Mouse (Mus musculus) CD4-positive, CD25-positive, alpha-beta regulatory T cell, adult 2 months (primary cell): ENCODE measurements around the gene Sema5a.

Experiments used
- DNase-seq: peaks from one replicate; pipeline ENCODE4 v3.0.0-alpha.2; 2012; ENCODE audit warnings: low read depth, low spot score

The Sema5a gene

DNA sequence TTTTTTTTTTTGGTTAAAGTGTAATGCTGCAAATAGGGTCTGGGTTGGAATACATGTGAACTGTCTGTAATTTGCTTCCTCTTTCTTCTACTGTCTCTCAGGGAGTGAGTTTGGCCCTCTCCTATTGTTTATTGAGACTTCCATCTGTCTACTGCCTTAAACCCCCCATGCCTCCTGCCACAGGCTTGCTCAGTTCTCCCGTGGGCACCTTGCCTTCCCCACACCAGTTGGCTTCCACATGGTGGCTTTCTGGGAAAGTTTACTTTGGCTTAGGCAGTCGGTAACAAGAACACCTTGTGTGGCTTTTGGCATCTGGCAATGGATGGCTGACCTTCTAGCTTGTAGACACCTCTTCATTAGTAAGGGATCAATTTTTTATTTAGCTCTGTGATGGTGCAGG is 10.2 kb downstream of the Sema5a start:
- DNase-seq = no peak

DNA sequence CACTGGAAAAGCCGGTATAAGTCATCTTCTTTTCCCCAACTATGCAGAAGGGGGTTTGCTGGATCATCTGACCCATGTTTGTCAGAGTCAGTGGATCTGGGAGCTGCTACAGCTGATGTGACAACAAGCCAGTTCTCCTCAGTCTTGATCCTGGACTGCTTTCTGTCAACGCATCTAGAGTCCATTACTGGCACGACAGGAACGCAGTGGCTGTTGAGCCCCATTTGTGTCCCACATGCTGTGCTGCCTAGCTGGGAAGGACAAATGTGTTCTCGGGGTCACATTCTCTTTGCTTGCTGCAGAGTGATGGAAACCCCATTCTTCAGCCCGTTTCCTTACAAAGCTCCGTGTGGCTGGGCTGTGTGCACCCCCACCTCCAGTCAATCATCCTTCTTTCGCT is 12.7 kb downstream of the Sema5a start:
- no peak for DNase-seq

DNA sequence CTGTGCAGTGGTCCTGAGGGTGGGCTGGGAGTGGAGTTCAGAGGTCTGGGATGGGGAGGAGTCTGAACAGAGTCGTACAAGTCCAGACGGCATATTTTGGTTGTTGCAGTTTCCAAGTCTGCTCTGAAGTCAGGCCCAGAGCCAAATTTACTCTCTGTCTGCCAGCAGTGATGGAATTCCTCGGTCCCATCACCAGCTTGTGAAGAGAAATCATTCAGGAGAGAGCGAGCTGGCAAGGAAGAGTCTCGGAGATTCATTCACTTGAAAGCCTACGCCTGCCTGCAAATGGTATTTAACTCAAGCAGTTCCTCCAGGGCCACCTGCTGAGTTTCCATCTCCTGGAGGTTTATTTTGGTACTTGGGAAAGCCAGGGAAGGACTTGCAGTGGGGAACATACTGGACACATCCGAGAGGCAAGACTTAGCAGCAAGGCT is 13.3 kb downstream of the Sema5a start:
- DNase-seq = no peak

DNA sequence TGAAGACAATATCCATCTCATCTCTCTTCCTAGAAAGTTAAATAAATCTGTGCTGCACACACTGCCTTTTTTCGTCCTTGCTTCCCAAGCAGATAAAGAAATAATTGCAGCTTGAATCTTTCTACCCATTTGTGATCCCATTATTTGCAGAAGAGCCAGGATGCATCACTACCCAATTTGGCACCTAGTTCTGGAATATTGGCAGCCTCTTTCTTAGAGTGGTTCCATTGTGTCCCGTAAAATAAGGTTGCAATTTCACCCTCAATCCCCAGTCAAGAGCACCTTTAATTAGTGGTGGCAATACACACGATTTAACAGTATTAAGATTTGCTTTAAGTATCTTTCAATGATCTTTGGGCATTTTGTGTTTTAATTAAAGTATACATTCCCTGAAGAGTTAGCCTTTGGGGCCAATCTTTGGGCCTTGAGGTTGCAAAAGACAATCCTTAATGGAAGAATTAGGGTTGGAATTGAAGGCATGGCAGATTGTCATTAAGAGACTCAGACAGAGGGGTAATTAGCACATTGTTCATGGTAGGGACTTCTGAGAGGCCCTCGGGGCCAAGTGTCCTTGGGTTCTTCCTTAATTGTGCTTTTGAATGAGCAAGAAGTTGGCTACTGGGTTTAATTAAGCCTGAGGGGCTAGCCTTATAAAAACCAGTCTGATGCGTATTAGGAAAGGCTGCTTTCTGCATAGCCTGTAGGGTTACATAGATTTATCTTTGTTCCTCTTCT is 14.9 kb downstream of the Sema5a start:
- no peak for DNase-seq

DNA sequence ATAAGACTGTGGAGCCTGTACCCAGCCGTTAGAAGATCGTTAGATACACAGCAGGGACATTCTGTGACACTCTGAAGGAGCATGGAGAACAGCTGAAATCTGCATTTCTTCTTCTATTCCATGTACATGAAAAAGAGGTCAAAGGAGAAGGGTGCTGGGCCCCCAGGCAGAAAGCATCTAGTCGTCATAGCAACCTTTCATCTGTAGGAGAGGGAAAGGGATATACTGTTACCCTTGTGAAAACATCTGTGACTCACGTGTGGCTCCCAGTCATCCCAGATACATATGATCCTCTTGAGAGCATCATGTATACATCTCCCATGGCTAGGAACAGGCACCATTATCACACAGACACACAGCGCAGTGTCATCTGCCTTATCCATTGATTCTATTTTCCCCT is 16.3 kb downstream of the Sema5a start:
- no peak for DNase-seq

DNA sequence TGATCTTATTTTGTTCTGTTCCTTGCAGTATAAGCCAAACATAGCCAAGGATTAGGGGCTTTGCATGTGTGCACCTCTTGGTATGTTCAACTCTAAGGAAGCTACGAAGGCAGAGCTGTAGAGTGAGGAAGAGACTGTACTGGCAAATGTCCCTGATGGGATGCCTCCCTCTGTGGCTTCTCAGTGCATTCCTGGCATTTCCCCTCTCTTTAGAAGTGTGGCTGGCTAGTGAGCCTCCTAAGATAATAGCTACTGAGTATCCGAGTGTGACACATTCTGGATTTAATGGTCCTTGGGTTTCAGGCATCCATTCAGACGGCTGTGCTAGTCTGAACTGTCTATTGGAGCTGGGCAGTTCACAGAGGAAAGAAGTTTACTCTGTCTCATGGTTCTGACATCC is 19.0 kb downstream of the Sema5a start:
- DNase-seq = no peak

DNA sequence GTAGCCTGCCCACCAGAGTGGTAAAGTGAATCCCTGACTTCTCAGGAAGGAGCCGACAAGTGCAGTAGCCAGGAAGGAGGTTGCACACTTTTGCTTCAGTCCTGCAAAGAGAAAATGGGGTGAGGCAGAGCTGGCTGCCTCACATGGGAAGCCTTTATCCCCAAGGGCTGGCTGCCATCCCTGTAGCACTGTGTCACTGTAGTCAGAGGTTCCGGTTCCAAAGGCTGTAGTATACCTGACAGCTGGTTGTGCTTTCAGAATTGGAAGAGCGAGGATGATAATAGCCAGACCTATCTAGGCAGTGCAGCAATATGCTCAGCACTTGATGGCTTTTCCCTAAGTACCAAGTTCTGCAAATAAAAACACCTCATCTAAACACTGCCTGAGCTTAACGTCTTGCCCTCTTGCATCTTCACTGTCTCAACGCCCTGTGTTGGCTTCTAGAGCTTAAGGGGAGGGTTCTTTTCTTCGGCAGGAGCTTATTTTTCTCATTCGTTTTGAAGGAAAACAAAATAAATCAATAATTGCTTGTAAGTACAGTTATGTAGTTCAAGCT is 20.3 kb downstream of the Sema5a start:
- DNase-seq = no peak

DNA sequence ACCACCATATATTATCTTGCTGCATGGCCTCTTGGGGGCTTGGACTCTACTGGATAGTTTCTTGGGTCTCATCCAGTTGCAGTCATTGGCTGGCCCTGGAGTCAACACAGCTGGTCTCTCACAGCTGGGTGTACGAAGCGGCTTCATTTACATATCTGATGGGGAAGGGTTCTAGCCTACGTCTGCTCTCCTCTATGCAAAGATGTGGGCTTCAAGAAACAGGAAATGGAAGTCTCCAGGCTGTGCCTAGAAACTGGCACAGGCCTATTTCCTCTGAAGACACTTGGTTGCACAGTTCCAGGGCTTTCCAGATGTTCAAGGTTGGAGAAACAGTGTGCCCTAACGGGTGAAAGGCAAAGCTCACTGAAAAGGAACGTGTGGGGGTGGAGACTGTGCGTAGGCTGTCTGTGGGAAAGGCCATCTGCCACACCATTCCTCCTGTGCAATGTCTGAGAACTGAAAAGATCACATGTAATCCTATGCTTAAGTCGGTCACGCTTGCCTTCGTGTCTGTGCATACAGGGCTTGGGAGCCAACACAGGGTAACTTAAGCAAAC is 20.8 kb downstream of the Sema5a start:
- DNase-seq = no peak

DNA sequence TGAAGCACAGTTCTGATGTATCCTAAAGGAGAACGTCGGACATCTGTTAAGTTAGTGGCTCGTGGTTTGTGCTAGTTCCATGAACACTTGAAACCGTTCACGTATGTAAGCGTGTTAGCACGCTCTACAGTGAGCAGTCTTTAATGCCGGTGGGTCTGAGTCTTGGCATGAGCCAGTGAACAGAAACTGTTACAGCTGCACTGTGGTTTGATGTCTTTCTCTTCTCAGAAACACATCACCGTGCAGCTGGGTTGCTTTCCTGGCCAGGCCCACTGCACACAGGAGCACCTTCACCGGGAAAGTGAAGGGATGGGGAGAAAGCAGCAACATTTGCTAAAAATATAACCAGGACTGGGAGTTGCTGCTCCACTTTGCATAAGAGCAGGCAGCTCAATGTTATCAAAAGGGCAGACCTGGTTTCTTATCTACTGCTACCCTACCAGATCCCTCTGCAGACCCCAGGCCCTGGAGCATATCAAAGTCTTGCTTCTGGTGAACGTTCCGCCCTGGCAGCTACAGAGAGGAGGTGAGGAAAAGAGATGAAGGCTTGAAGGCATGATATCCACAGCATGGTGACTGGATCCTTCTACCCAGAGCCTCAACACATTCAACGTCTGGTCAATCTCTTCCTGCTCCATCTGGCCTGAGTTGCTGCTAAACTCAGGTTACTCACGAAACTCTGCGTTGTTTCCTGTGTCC is 21.7 kb downstream of the Sema5a start:
- no peak for DNase-seq

DNA sequence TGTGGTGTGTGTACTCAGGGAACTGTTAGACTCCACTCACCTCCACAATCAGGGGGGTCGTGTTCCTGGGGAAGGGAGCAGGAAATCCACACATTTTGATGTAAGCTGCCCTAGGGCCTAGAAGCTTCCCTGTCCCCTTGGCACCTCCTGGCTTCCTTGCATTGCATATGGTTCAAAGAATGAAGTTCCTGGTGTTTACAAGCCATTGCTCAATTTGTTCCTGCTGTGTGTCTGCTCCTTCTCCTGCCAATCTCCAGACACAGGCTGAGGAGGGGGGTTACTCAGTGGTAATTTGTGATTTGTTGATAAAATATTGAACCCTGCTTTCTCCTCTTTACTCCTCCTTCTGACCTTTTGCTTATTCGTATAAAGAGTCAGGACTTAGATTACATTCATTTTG is 25.5 kb downstream of the Sema5a start:
- no peak for DNase-seq

DNA sequence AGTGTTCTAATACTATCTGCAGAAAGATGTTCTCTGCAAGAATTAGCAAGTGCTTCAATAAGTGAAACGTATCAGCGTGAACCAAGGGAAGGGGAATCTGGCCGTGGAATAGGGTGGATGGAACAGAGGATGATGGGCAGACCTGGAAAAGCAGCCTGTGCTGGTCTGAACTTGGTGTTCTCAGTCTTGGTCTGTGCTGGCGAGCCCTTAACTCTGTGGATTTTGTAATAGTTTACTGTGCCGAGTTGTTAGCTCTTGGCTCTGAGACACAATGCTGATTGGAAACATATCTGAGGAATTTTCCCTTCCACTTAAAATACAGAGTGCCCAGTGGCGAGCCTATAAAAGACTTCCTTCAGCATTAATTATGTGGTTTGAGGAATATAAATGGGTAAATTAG is 29.3 kb downstream of the Sema5a start:
- DNase-seq = no peak

DNA sequence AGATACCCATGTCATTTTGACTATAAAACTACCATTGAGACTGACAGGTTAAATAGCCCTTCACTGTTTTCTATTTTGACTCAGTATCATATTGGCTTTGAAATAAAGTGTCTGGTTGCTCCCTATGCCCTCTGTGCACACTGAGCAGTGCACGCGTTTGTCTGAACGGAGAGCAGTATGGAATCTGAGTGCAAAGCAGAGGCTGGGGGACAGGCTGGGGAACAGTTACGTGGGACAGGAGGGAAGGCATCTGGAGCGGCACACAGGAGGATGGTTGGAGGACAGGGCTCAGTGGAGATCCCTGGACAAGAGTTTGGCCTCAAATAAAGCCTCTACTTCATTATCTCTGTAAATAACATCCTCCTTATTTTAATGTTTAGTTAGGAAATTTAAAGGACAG is 30.4 kb downstream of the Sema5a start:
- DNase-seq = no peak

DNA sequence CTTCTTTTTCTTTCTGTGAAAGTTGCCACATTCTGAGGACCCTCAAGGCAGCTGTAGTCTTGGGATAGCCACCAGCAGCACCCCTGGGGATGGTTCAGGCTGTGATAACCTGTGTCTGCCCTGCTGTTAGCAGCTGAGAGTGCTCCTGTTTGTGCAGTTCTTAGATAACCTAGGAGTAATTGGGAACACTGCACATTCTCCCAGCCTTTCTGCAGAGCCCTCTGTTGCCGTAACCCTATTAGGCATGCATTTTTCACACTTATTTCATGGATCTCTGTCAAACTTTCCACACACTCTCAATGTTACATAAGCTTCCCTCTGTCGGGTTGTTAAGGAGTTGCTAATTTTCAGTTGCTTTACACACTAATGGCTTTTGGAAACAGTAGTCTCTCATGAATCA is 34.0 kb downstream of the Sema5a start:
- no peak for DNase-seq

DNA sequence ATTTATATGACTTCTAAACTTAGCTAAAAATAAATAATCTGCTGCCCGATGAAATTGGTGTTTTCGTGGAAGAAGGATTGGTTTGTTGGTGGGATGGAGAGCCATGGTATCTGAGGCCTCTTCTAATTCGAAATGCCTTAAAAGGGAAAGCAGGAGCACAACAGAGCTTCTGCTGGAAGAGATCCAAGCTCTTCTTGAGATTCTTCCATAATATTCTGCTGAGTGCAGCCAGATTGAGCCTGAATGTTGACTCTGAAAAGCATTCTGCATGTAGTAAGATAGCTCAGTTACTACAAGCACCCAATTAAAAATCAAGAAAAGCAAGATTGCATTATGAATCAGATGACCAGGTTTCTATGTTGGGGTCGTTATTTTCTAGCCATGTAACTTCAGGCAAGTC is 36.8 kb downstream of the Sema5a start:
- no peak for DNase-seq

DNA sequence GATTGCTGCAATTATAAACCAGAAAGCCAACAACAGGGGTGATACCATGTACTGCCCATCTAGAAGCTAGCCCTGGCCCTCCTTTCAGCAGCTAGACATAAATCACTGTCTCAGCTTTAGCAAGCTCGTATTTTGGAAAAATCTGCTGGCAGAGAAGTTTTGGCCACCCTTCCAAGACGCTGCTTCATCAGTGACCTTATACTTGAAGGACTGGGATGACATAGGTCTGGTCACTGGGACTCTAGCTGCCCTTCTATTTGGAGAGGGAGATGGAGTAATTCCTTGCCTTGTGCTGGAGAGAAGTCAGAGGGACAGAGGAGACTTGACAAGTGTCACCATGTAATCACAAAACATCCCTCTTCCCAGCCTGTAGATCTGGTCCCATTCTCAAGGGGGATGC is 40.1 kb downstream of the Sema5a start:
- DNase-seq = no peak

DNA sequence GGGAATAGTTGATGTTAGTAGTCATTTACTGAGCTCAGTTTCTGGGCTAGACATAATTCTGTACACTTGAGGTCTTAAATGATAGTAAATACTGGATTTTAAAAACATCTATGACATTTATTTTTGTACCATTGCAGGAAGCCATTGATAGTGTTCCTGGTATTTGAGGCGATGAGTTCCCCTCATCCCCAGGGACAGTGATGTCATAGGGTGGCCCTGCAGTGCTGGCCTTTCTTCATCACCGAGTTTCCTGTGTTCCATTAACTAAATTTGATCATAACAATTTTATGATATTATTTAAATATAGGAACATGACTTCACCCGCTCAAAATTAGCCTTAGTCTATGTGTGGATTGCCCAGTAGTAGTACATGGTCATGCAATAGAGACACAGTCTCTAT is 41.7 kb downstream of the Sema5a start:
- no peak for DNase-seq

DNA sequence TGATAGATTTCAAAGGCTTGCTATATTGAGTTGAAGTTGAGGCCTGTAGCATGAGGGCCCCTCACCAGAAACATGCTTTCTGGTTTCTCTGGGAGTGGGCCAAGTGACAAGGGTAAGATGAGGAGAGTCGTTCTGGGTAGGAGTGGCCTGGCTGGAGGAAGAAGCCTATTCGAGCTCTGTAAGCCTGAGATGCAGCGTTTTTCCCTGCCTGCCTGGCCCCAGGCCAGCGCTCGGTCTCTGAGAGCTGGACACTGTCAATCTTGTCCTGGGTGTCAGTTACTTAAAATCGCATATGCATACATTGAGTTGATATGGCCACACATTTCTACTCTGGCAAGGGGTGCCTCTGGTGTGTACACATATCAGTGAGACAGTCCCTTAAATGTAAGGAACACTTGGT is 43.9 kb downstream of the Sema5a start:
- DNase-seq = no peak

DNA sequence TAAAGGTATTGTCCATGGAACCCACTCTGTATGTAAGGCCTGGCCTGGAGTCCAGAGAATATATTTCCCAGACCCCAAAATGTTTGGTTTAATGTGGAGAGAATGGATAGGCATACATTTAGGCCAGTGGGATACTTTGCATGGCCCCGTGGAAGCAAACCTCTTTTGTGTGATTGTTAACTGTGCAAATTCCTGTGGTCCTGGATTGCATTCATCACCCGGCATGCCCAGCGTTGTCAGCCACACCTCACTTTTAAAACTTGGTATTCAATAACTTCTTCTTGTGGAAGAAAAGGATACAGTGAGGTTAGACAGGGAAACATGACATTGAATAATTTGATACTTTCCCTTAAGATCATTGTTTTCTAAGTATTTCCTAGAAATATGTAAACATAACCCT is 46.4 kb downstream of the Sema5a start:
- DNase-seq = no peak

DNA sequence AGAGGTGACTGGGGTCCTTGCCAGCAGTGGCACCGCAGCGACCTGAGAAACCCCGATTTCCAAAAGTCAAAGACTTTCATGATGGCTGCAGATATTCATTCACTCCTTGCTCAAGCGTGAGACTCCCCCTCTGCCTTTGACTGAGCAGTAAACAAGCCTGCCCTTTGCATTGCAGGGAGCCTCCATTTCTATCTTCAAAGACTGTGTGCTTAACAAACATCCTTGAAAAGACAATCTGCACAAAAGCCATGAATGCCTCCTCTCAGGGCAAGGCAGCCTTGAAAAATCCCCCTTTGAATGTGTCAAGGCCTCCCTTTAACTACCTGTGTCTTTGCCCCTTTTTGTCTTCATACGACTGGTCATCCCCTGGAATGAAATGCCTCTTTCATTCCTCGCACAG is 51.9 kb downstream of the Sema5a start:
- no peak for DNase-seq

DNA sequence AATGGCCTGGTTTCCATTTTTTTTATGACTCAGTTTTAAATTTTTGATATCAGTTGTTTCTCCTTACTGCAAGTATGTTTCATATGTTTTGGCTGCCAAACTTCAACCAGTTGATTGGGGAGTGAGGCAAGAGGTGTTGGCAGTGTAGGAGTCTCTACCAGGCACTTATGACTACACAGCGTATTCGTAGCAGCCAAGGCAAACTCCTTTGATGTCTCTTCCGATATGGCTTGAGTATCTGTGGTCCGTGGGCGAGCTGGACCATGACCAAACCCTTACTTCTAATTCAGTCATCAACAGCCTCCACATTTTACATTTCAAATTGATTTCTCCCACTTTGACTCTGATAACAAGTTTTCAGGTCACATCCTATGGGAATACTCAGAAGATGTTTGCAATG is 52.7 kb downstream of the Sema5a start:
- DNase-seq = no peak

DNA sequence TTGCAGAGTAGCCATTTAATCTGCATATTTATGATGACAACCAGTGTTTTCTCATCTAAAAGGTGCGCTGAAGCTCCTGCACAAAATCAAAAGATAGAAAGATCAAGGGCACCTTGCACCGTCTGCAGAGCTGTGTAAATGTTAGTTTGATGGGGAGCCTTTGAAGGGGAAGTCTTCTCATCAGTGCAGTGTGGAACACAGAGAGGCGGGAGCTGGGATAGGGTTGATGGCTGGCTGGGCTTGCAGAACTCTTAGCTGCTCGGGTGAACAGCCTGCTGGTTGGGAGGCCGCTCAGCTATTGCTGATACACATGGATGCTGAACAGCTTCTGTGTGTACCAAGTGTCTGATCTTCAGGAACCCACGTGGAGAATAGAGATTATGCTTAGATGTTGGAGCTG is 53.9 kb downstream of the Sema5a start:
- no peak for DNase-seq

DNA sequence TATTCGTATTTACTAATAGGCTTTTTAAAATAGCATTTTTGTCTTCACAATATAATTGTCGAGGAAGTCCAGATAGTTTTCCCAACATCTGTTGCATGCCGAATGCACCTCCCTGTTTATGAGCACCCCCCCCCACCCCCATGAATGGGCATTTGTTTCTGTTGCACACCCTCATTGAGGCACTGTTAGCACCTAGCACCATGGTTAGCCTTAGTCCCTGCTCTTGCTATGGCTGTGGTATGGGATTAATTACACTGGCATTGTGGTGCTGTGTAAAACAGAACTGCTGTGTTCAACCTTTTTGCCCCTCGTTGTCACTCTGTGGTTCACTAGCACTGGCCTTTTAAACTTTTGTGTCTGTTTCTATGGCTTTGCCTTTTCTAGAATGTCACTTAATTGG is 56.4 kb downstream of the Sema5a start:
- DNase-seq = no peak
